ENCODE assay signal across 8 mouse cellular contexts in the genomic region with DNA sequence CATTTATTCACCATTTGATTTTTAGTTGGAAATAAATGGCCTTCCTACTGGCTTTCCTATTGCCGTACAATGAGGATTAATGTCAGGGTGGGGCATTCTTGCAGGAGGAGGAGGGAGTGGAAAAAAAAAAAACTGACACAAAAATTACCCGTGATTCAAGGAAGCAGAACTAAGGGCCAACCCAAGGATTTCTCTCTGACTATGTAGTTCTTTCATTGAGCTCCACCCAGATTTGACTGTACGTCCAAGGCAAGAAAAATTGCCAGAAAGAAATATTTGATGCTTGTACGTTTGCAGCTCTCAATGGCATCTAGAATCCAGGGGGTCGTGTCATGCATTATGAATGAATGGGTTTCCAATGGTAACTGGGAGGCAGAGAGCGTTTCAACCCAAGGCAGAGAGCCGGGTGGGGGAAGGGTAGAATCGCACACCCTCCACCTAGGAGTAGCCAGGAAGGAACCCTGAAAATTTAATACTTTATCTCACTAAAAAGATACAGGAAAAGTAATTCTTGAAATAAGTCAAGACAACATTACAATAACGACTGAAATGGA. TPM values are rescaled to one million over a fixed set of nuclear protein-coding genes. Genes with fewer than 3 reads are reported as not detected.
DNase-seq lines count a peak whose midpoint lies in the region; ATAC-seq lines count a peak whose summit lies in the region.

No protein-coding gene starts in this region.

- peaks cover 22% of the 10 kb centered on the region for H3K4me1 ChIP-seq in lung, embryonic 16.5 days (replicated peaks; ENCODE audit: control insufficient read depth, insufficient read depth, low read length)
- peaks cover 61% of the 10 kb centered on the region for H3K4me1 ChIP-seq in embryonic facial prominence, embryonic 13.5 days
- peaks cover 5% of the 10 kb centered on the region; the same call in 1 of the 2 replicates for H3K4me1 ChIP-seq in limb, embryonic 11.5 days (ENCODE audit: control insufficient read depth, insufficient read depth, low read length)

- DNase-seq in lung, adult 18-20 months: no peak
- no peak for DNase-seq in limb, embryonic 11.5 days (ENCODE audit: low spot score)
- peak; percentile 61 for DNase-seq in right cerebral cortex, postnatal 4 days
- DNase-seq in frontal cortex, postnatal 10 days (ENCODE audit: low spot score in 2 of 2): no peak
- DNase-seq in T-cell, adult 2 months (ENCODE audit: low spot score): no peak
- no peak for DNase-seq in kidney, adult 9 months

- WGBS in lung, embryonic 16.5 days: 10% methylated on average over 9 of the region's 9 CpGs
- 2% methylated on average over 9 of the region's 9 CpGs for WGBS in embryonic facial prominence, embryonic 13.5 days
- WGBS in limb, embryonic 11.5 days: 14% methylated on average over 9 of the region's 9 CpGs

- no peaks in the 10 kb centered on the region for H3K27me3 ChIP-seq in lung, embryonic 16.5 days (ENCODE audit: control insufficient read depth, insufficient read depth, low read depth, low read length)
- no peaks in the 10 kb centered on the region for H3K27me3 ChIP-seq in embryonic facial prominence, embryonic 13.5 days
- H3K27me3 ChIP-seq in limb, embryonic 11.5 days (ENCODE audit: control insufficient read depth, insufficient read depth, low read length): no peaks in the 10 kb centered on the region

- H3K9me3 ChIP-seq in lung, embryonic 16.5 days (ENCODE audit: control insufficient read depth, low read length): no peaks in the 10 kb centered on the region
- no peaks in the 10 kb centered on the region for H3K9me3 ChIP-seq in embryonic facial prominence, embryonic 13.5 days
- H3K9me3 ChIP-seq in limb, embryonic 11.5 days (ENCODE audit: control insufficient read depth, low read length): no peaks in the 10 kb centered on the region

- H3K27ac ChIP-seq in lung, embryonic 16.5 days (ENCODE audit: low read length): no peak overlapping the region
- no peak overlapping the region; the same call in 1 of the 2 replicates for H3K27ac ChIP-seq in embryonic facial prominence, embryonic 13.5 days
- no peak overlapping the region for H3K27ac ChIP-seq in limb, embryonic 11.5 days (replicated peaks; ENCODE audit: low read depth, low read length)

- no peak overlapping the region for H3K9ac ChIP-seq in lung, embryonic 16.5 days (ENCODE audit: low read length)
- H3K9ac ChIP-seq in embryonic facial prominence, embryonic 13.5 days: peak overlapping the region; percentile 73
- peak overlapping the region; percentile 63; the same call in 1 of the 2 replicates for H3K9ac ChIP-seq in limb, embryonic 11.5 days (ENCODE audit: low read length)

- peak overlapping the region; percentile 82 for H3K4me2 ChIP-seq in lung, embryonic 16.5 days (ENCODE audit: low read depth, low read length)
- peak overlapping the region; percentile 82 for H3K4me2 ChIP-seq in embryonic facial prominence, embryonic 13.5 days
- H3K4me2 ChIP-seq in limb, embryonic 11.5 days (ENCODE audit: low read depth, severe bottlenecking): peak overlapping the region; percentile 81

- H3K36me3 ChIP-seq in lung, embryonic 16.5 days (ENCODE audit: control insufficient read depth, insufficient read depth, low read length): no peaks in the 10 kb centered on the region
- no peaks in the 10 kb centered on the region for H3K36me3 ChIP-seq in embryonic facial prominence, embryonic 13.5 days
- H3K36me3 ChIP-seq in limb, embryonic 11.5 days (ENCODE audit: control insufficient read depth, insufficient read depth, low read length): no peaks in the 10 kb centered on the region

- H3K4me3 ChIP-seq in lung, embryonic 16.5 days (ENCODE audit: low read length): peak overlapping the region; percentile 55
- H3K4me3 ChIP-seq in embryonic facial prominence, embryonic 13.5 days: peak overlapping the region; percentile 52
- peak overlapping the region; percentile 47 for H3K4me3 ChIP-seq in limb, embryonic 11.5 days (ENCODE audit: low read depth, low read length)

- ATAC-seq in lung, embryonic 16.5 days (ENCODE audit: low read depth): no peak
- no peak for ATAC-seq in embryonic facial prominence, embryonic 13.5 days (ENCODE audit: insufficient number of reproducible peaks, insufficient read depth, low FRiP score, low TSS enrichment, low read depth)
- ATAC-seq in limb, embryonic 11.5 days (ENCODE audit: insufficient number of reproducible peaks, low FRiP score, low TSS enrichment, low read depth): no peak

RNA-seq across cellular contexts. Expression of gene Gm6525, which starts 45.9 kb away (rescaled TPM):
- polyA plus RNA-seq in lung, embryonic 16.5 days (2015; fragmentation: Nextera tagmentation; extraction: Ambion mirVana): 0.98 and 1.2 TPM in 2 replicates
- 1.2 and 1.6 TPM in 2 replicates for polyA plus RNA-seq in embryonic facial prominence, embryonic 13.5 days (2015; fragmentation: Nextera tagmentation; extraction: Ambion mirVana)
- polyA plus RNA-seq in limb, embryonic 11.5 days (2014; fragmentation: Nextera tagmentation; extraction: Ambion mirVana): 0.44 and 0.63 TPM in 2 replicates
